ENCODE assay signal across 29 mouse cellular contexts in the genomic region with DNA sequence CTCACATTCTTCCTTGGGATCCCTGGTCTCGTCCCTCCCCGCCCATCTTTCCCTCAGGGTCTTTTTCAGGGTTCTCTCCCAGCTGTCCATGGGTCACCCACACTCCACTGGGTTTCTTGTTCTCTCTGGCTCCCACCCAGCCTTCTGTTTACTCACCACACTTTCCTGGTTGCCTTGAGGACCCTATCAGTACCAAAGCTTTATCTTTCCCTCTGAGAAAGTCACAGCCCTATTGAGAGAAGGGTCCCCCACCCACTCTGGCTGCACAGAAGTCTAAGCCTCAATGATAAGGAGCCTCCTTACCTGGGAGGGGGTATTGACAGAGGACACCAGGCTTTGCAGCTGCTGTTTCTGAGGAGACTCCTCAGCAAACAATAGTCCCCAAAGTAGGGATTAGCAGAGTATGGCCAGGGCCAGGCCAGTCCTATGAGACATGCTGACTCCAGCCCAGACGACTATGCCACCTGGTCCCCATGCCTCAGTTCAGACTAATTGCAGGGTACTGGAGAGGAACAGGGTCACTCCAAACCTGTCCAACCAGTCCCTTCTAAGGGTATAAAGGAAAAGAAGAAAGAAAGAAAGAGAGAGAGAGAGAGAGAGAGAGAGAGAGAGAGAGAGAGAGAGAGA. TPM values are rescaled to one million over a fixed set of nuclear protein-coding genes. Genes with fewer than 3 reads are reported as not detected.
DNase-seq lines count a peak whose midpoint lies in the region; ATAC-seq and TF ChIP-seq lines count a peak whose summit lies in the region.
"Had no signal": no experiment of that assay in that cellular context is flagged by ENCODE, and none has a peak within 500 bp of the region (broad histone marks: within the 10 kb centered on the region; RNA-seq: fewer than 3 reads in every experiment).

No protein-coding gene starts in this region.

- no peaks in the 10 kb centered on the region for H3K9me3 ChIP-seq in heart, embryonic 10.5 days
- H3K9me3 ChIP-seq in heart, embryonic 12.5 days (replicated peaks) = no peaks in the 10 kb centered on the region
- no peaks in the 10 kb centered on the region for H3K9me3 ChIP-seq in embryonic facial prominence, embryonic 10.5 days
- H3K9me3 ChIP-seq in intestine, postnatal 0 days (ENCODE audit: control insufficient read depth) = no peaks in the 10 kb centered on the region
- no peaks in the 10 kb centered on the region for H3K9me3 ChIP-seq in stomach, postnatal 0 days (ENCODE audit: control insufficient read depth, low read length)
- H3K9me3 ChIP-seq: embryonic facial prominence, embryonic 15.5 days; forebrain, embryonic 12.5 days; heart, embryonic 13.5 days; hindbrain, embryonic 10.5 days; hindbrain, embryonic 15.5 days; liver, embryonic 12.5 days; midbrain, embryonic 13.5 days had no signal

- no peak for ATAC-seq in heart, embryonic 12.5 days (ENCODE audit: insufficient number of reproducible peaks, low FRiP score)
- ATAC-seq in intestine, postnatal 0 days = no peak
- peak; percentile 58; the same call in 1 of the 2 replicates for ATAC-seq in stomach, postnatal 0 days (ENCODE audit: low FRiP score, low TSS enrichment)
- ATAC-seq: inflammation-experienced regulatory T-cells, adult 6 months; liver, embryonic 12.5 days; liver, postnatal 0 days; midbrain, embryonic 13.5 days; Patski had no signal

- H3K4me1 ChIP-seq in heart, embryonic 10.5 days = no peaks in the 10 kb centered on the region
- H3K4me1 ChIP-seq in heart, embryonic 12.5 days (replicated peaks) = no peaks in the 10 kb centered on the region
- peaks cover 11% of the 10 kb centered on the region for H3K4me1 ChIP-seq in embryonic facial prominence, embryonic 10.5 days
- 0 out of 2 replicates have a peak, but pooled peaks cover 3% of the 10 kb centered on the region for H3K4me1 ChIP-seq in intestine, postnatal 0 days (replicated peaks; ENCODE audit: control insufficient read depth, insufficient read depth, low read length)
- H3K4me1 ChIP-seq in stomach, postnatal 0 days (replicated peaks; ENCODE audit: control insufficient read depth, insufficient read depth) = no peaks in the 10 kb centered on the region
- H3K4me1 ChIP-seq: embryonic facial prominence, embryonic 15.5 days; forebrain, embryonic 12.5 days; heart, embryonic 13.5 days; hindbrain, embryonic 10.5 days; hindbrain, embryonic 15.5 days; liver, embryonic 12.5 days; midbrain, embryonic 13.5 days had no signal

- 63% methylated on average over 3 of the region's 3 CpGs for WGBS in heart, embryonic 10.5 days
- 43% methylated on average over 3 of the region's 3 CpGs for WGBS in heart, embryonic 12.5 days
- WGBS in embryonic facial prominence, embryonic 10.5 days = 51% methylated on average over 3 of the region's 3 CpGs
- WGBS in intestine, postnatal 0 days = 32% methylated on average over 3 of the region's 3 CpGs
- 38% methylated on average over 3 of the region's 3 CpGs for WGBS in stomach, postnatal 0 days

- H3K9ac ChIP-seq in heart, embryonic 12.5 days = no peak overlapping the region
- no peak overlapping the region for H3K9ac ChIP-seq in intestine, postnatal 0 days (ENCODE audit: low read depth, low read length)
- no peak overlapping the region for H3K9ac ChIP-seq in stomach, postnatal 0 days (ENCODE audit: low read length)
- H3K9ac ChIP-seq: embryonic facial prominence, embryonic 15.5 days; forebrain, embryonic 12.5 days; heart, embryonic 13.5 days; hindbrain, embryonic 15.5 days; liver, embryonic 12.5 days; liver, postnatal 0 days; midbrain, embryonic 13.5 days had no signal

- no peak overlapping the region for H3K4me3 ChIP-seq in heart, embryonic 10.5 days
- no peak overlapping the region for H3K4me3 ChIP-seq in heart, embryonic 12.5 days
- no peak overlapping the region for H3K4me3 ChIP-seq in embryonic facial prominence, embryonic 10.5 days
- H3K4me3 ChIP-seq in intestine, postnatal 0 days (ENCODE audit: low read depth, low read length) = no peak overlapping the region
- H3K4me3 ChIP-seq in stomach, postnatal 0 days (ENCODE audit: low read depth, low read length) = no peak overlapping the region
- H3K4me3 ChIP-seq: embryonic facial prominence, embryonic 15.5 days; forebrain, embryonic 12.5 days; heart, embryonic 13.5 days; hindbrain, embryonic 10.5 days; hindbrain, embryonic 15.5 days; liver, embryonic 12.5 days; midbrain, embryonic 13.5 days had no signal

- no peaks in the 10 kb centered on the region for H3K36me3 ChIP-seq in heart, embryonic 10.5 days
- no peaks in the 10 kb centered on the region for H3K36me3 ChIP-seq in heart, embryonic 12.5 days
- no peaks in the 10 kb centered on the region for H3K36me3 ChIP-seq in embryonic facial prominence, embryonic 10.5 days (replicated peaks)
- H3K36me3 ChIP-seq in intestine, postnatal 0 days (ENCODE audit: control insufficient read depth, insufficient read depth) = no peaks in the 10 kb centered on the region
- H3K36me3 ChIP-seq in stomach, postnatal 0 days (ENCODE audit: control insufficient read depth, insufficient read depth, low read length) = no peaks in the 10 kb centered on the region
- H3K36me3 ChIP-seq: embryonic facial prominence, embryonic 15.5 days; forebrain, embryonic 12.5 days; heart, embryonic 13.5 days; hindbrain, embryonic 10.5 days; hindbrain, embryonic 15.5 days; liver, embryonic 12.5 days; midbrain, embryonic 13.5 days had no signal

- no peak overlapping the region for H3K27ac ChIP-seq in heart, embryonic 10.5 days
- H3K27ac ChIP-seq in heart, embryonic 12.5 days (ENCODE audit: poor library complexity, severe bottlenecking) = no peak overlapping the region
- H3K27ac ChIP-seq in embryonic facial prominence, embryonic 10.5 days (replicated peaks) = 0 out of 2 replicates have a peak overlapping the region, but pooled peaks have one; percentile 19
- H3K27ac ChIP-seq in intestine, postnatal 0 days (ENCODE audit: low read depth, low read length) = no peak overlapping the region
- H3K27ac ChIP-seq in stomach, postnatal 0 days (replicated peaks) = no peak overlapping the region
- H3K27ac ChIP-seq: embryonic facial prominence, embryonic 15.5 days; forebrain, embryonic 12.5 days; heart, embryonic 13.5 days; hindbrain, embryonic 10.5 days; hindbrain, embryonic 15.5 days; liver, embryonic 12.5 days; macrophage; midbrain, embryonic 13.5 days had no signal

- no peak for TF ChIP-seq EP300 in stomach, postnatal 0 days (optimal IDR thresholded peaks at IDR 0.05)

- H3K27me3 ChIP-seq in heart, embryonic 10.5 days (ENCODE audit: insufficient read depth, poor library complexity, severe bottlenecking) = no peaks in the 10 kb centered on the region
- H3K27me3 ChIP-seq in heart, embryonic 12.5 days (replicated peaks) = no peaks in the 10 kb centered on the region
- H3K27me3 ChIP-seq in embryonic facial prominence, embryonic 10.5 days (replicated peaks; ENCODE audit: low read depth, poor library complexity, severe bottlenecking) = no peaks in the 10 kb centered on the region
- H3K27me3 ChIP-seq in intestine, postnatal 0 days (replicated peaks; ENCODE audit: control insufficient read depth, insufficient read depth, low read length) = no peaks in the 10 kb centered on the region
- no peaks in the 10 kb centered on the region for H3K27me3 ChIP-seq in stomach, postnatal 0 days (ENCODE audit: control insufficient read depth, insufficient read depth, low read length)
- H3K27me3 ChIP-seq: embryonic facial prominence, embryonic 15.5 days; heart, embryonic 13.5 days; liver, embryonic 12.5 days; midbrain, embryonic 13.5 days had no signal

- peak; percentile 70 for DNase-seq in heart, embryonic 10.5 days (ENCODE audit: low spot score)
- DNase-seq in embryonic facial prominence, embryonic 10.5 days (ENCODE audit: low spot score) = no peak
- DNase-seq in stomach, postnatal 0 days (ENCODE audit: low spot score) = no peak
- no peak for DNase-seq in cerebellum, postnatal 10 days
- no peak for DNase-seq in urinary bladder, postnatal 14 days (ENCODE audit: low spot score)
- DNase-seq: adrenal gland, postnatal 10 days; cerebellum, adult 11 months; cerebellum, adult 9-10 months; gastrocnemius, postnatal 14 days; heart, adult 18-20 months; heart, postnatal 10 days; kidney, postnatal 14 days; liver, postnatal 0 days; lung, postnatal 10 days; thymus, postnatal 14 days had no signal

- H3K4me2 ChIP-seq in heart, embryonic 12.5 days = no peak overlapping the region
- H3K4me2 ChIP-seq in intestine, postnatal 0 days (replicated peaks; ENCODE audit: low read depth) = peak overlapping the region; percentile 40; the same call in 1 of the 2 replicates
- H3K4me2 ChIP-seq in stomach, postnatal 0 days (replicated peaks; ENCODE audit: low read depth) = no peak overlapping the region
- H3K4me2 ChIP-seq: embryonic facial prominence, embryonic 15.5 days; forebrain, embryonic 12.5 days; heart, embryonic 13.5 days; hindbrain, embryonic 15.5 days; liver, embryonic 12.5 days; midbrain, embryonic 13.5 days had no signal

- no peak for TF ChIP-seq CTCF in intestine, postnatal 0 days (IDR thresholded peaks at IDR 0.05; ENCODE audit: low read depth)
- no peak for TF ChIP-seq CTCF in stomach, postnatal 0 days (IDR thresholded peaks at IDR 0.05; ENCODE audit: low read depth)

RNA-seq across cellular contexts. Expression of gene Fcgbp, which starts 1.4 kb away (rescaled TPM):
- polyA plus RNA-seq in heart, embryonic 10.5 days (2016; fragmentation: Nextera tagmentation; extraction: Ambion mirVana) = 0.41 TPM in 1 of 2 replicates, not detected in the other
- not detected in 2 replicates for polyA plus RNA-seq in heart, embryonic 12.5 days (2016; fragmentation: Nextera tagmentation; extraction: Ambion mirVana)
- 0.30 and 0.88 TPM in 2 replicates for polyA plus RNA-seq in embryonic facial prominence, embryonic 10.5 days (2016; fragmentation: Nextera tagmentation; extraction: Ambion mirVana)
- 444 and 492 TPM in 2 replicates for polyA plus RNA-seq in intestine, postnatal 0 days (2015; fragmentation: Nextera tagmentation; extraction: Ambion mirVana)
- polyA plus RNA-seq in stomach, postnatal 0 days (2015; fragmentation: Nextera tagmentation; extraction: Ambion mirVana) = 17.1 and 32.2 TPM in 2 replicates
- polyA plus RNA-seq: inflammation-experienced regulatory T-cells, adult 6 months; liver, postnatal 0 days; macrophage; midbrain, embryonic 13.5 days had no signal

RNA-seq across cellular contexts. Expression of gene Psmc4, which starts 19.8 kb away (rescaled TPM):
- 315 and 364 TPM in 2 replicates for polyA plus RNA-seq in heart, embryonic 10.5 days (2016; fragmentation: Nextera tagmentation; extraction: Ambion mirVana)
- 236 and 237 TPM in 2 replicates for polyA plus RNA-seq in heart, embryonic 12.5 days (2016; fragmentation: Nextera tagmentation; extraction: Ambion mirVana)
- 416 and 431 TPM in 2 replicates for polyA plus RNA-seq in embryonic facial prominence, embryonic 10.5 days (2016; fragmentation: Nextera tagmentation; extraction: Ambion mirVana)
- polyA plus RNA-seq in intestine, postnatal 0 days (2015; fragmentation: Nextera tagmentation; extraction: Ambion mirVana) = 149 and 155 TPM in 2 replicates
- polyA plus RNA-seq in stomach, postnatal 0 days (2015; fragmentation: Nextera tagmentation; extraction: Ambion mirVana) = 167 and 173 TPM in 2 replicates

RNA-seq across cellular contexts. Expression of gene Zfp850, which starts 55.7 kb away (rescaled TPM):
- 4.0 and 7.0 TPM in 2 replicates for polyA plus RNA-seq in heart, embryonic 10.5 days (2016; fragmentation: Nextera tagmentation; extraction: Ambion mirVana)
- polyA plus RNA-seq in heart, embryonic 12.5 days (2016; fragmentation: Nextera tagmentation; extraction: Ambion mirVana) = 2.1 and 2.8 TPM in 2 replicates
- 8.4 and 10.5 TPM in 2 replicates for polyA plus RNA-seq in embryonic facial prominence, embryonic 10.5 days (2016; fragmentation: Nextera tagmentation; extraction: Ambion mirVana)
- 0.85 and 0.96 TPM in 2 replicates for polyA plus RNA-seq in intestine, postnatal 0 days (2015; fragmentation: Nextera tagmentation; extraction: Ambion mirVana)
- polyA plus RNA-seq in stomach, postnatal 0 days (2015; fragmentation: Nextera tagmentation; extraction: Ambion mirVana) = 1.1 TPM in 2 replicates

RNA-seq across cellular contexts. Expression of gene 9530053A07Rik, which starts 59.6 kb away (rescaled TPM):
- 0.05 and 0.06 TPM in 2 replicates for polyA plus RNA-seq in heart, embryonic 10.5 days (2016; fragmentation: Nextera tagmentation; extraction: Ambion mirVana)
- 0.04 and 0.08 TPM in 2 replicates for polyA plus RNA-seq in heart, embryonic 12.5 days (2016; fragmentation: Nextera tagmentation; extraction: Ambion mirVana)
- 0.03 and 0.06 TPM in 2 replicates for polyA plus RNA-seq in embryonic facial prominence, embryonic 10.5 days (2016; fragmentation: Nextera tagmentation; extraction: Ambion mirVana)
- polyA plus RNA-seq in intestine, postnatal 0 days (2015; fragmentation: Nextera tagmentation; extraction: Ambion mirVana) = 2.3 and 2.4 TPM in 2 replicates
- 0.08 and 0.12 TPM in 2 replicates for polyA plus RNA-seq in stomach, postnatal 0 days (2015; fragmentation: Nextera tagmentation; extraction: Ambion mirVana)
- polyA plus RNA-seq: inflammation-experienced regulatory T-cells, adult 6 months; kidney, embryonic 14.5 days; limb, embryonic 14.5 days; liver, postnatal 0 days; macrophage had no signal
